Mouse (Mus musculus) spleen, adult 2 months (tissue): ENCODE data around the gene Morn3.

Experiments used
- CTCF ChIP-seq: fragments of 200-500 bp; IDR thresholded peaks from 2 replicates; pipeline ENCODE4 v1.5.1; 2011; ENCODE audit warnings: mild to moderate bottlenecking, inconsistent platforms; ENCODE audit not compliant: insufficient read depth, insufficient read length, insufficient replicate concordance; ENCODE audit errors: extremely low read depth
- POLR2A ChIP-seq: fragments of 200-500 bp; IDR thresholded peaks from 2 replicates; pipeline ENCODE4 v1.6.1; 2011; ENCODE audit warnings: low read depth, low read length, inconsistent platforms

GRCm38 (mm10) chr5:123026414-123026813, 20.4 kb downstream of the Morn3 start:
- TF ChIP-seq POLR2A (no peak), CTCF (no peak)
